Mouse (Mus musculus) embryonic facial prominence, embryonic 13.5 days (tissue): ENCODE data around the gene Hoxb8. TPM values are rescaled to one million over a fixed set of nuclear protein-coding genes. Genes with fewer than 3 reads are reported as not detected.

Experiments used
- ATAC-seq: fragments of 200-750 bp; cut with Nextera tagmentation; 2 replicates; pipeline ENCODE4 v1.8.0; 2017; ENCODE audit warnings: low read depth; ENCODE audit not compliant: insufficient number of reproducible peaks, insufficient read depth, low FRiP score, low TSS enrichment
- H3K27ac ChIP-seq: fragments of 300-500 bp; sonication (generic); 2 replicates; pipeline ENCODE4 v1.5.1; 2015; ENCODE audit warnings: moderate library complexity, mild to moderate bottlenecking, inconsistent platforms
- H3K27me3 ChIP-seq: fragments of 300-500 bp; sonication (generic); 2 replicates; pipeline ENCODE4 v1.6.1; 2015; ENCODE audit warnings: mild to moderate bottlenecking, inconsistent platforms
- H3K36me3 ChIP-seq: fragments of 300-500 bp; sonication (generic); 2 replicates; pipeline ENCODE4 v1.6.1; 2015; ENCODE audit warnings: mild to moderate bottlenecking, inconsistent platforms
- H3K4me1 ChIP-seq: fragments of 300-500 bp; sonication (generic); 2 replicates; pipeline ENCODE4 v1.6.1; 2015; ENCODE audit warnings: inconsistent platforms
- H3K4me2 ChIP-seq: fragments of 300-500 bp; sonication (generic); 2 replicates; pipeline ENCODE4 v1.6.1; 2015; ENCODE audit warnings: moderate library complexity, mild to moderate bottlenecking, inconsistent platforms
- H3K4me3 ChIP-seq: fragments of 300-500 bp; sonication (generic); 2 replicates; pipeline ENCODE4 v1.5.1; 2015; ENCODE audit warnings: mild to moderate bottlenecking, inconsistent platforms
- H3K9ac ChIP-seq: fragments of 300-500 bp; sonication (generic); 2 replicates; pipeline ENCODE4 v1.6.1; 2015; ENCODE audit warnings: mild to moderate bottlenecking, inconsistent platforms
- H3K9me3 ChIP-seq: fragments of 300-500 bp; sonication (generic); 2 replicates; pipeline ENCODE4 v1.6.1; 2016; ENCODE audit warnings: inconsistent platforms
- WGBS: fragments of 180-500 bp; shearing (Covaris S2); methylation state at CpG from one replicate; pipeline ENCODE4 v1.1.7; 2015; ENCODE audit warnings: mixed read lengths; 5-methylcytosine and 5-hydroxymethylcytosine counted together
- polyA plus RNA-seq: library from polyadenylated mRNA; unstranded; fragments of >200 nt; fragmentation: Nextera tagmentation; extraction: Ambion mirVana; gene quantifications from 2 replicates; pipeline ENCODE4 v1.2.1, GENCODE M21; 2015

Hoxb8 gene
- polyA plus RNA-seq, result 0.37 TPM in 1 of 2 replicates, not detected in the other

DNA sequence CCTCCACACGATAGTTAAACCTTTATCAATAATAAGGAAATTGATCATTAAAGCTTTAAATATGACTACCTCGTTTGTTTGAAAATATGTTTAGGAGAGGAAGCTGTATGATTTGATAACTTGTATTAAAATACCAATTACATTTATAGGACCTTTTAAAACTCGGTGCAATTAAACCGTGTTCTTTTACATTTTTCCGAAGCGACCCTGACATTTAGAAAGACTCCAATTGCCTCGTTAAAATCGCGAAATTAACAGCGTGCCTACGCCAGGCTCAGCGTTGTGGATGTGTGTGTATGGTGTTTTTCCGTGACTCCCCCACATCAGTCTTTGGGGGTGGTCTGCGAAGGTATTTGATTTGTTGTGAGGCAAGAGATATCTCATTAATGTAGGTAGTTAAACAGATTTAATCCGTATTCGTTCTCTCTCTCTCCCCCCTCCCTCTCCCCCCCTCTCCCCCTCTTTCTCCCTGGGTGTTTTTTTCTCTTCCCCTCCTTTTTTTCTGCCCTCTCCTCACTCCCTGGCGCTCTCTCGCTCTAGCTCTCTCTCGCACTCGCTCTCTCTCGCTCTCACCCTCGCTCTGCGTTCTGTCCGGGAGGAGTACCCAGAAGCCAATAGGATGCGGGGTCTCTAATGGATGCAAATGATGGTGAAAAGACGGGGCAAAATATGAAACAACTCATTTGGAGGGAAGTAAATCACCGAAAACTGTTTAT is at the start of gene Hoxb8:
Gene Hoxb8 (plus strand): TSS at position 51 of the 716 bp plus-strand sequence.
- Histone ChIP-seq H3K4me3 (0 out of 2 replicates have a peak within 1 kb of the TSS, but pooled peaks have one; percentile 3), H3K4me1 (peaks cover 14% of the 10 kb centered on the region; the same call in 1 of the 2 replicates), H3K27me3 (peaks cover 100% of the 10 kb centered on the region), H3K36me3 (no peaks in the 10 kb centered on the region), H3K27ac (no peak within 1 kb of the TSS), H3K9ac (no peak within 1 kb of the TSS), H3K4me2 (no peak within 1 kb of the TSS), H3K9me3 (no peaks in the 10 kb centered on the region)
- WGBS, result 2% methylated on average over 27 of the region's 27 CpGs
- ATAC-seq, result no peak

DNA sequence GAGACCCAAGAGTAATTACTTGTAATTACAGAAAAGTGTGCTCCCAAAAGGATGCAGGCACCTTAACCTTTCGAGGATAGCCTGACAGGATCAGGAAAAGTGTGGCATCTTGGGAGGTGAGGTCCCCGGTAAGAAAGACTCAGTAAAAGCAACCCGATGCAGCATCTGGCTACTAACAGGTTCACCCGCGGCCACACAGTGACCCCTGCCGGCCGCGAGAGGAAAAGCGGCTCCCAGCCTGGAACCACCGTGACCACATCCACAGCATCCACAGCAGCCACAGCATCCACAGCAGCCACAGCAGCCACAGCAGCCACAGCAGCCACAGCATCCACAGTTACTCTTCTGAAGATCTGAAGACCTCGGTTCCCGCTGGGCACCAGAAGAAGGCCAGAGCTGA is 46.8 kb upstream of the Hoxb8 start:
- H3K9me3 ChIP-seq, result no peaks in the 10 kb centered on the region
- H3K9ac ChIP-seq, result no peak overlapping the region
- H3K4me1 ChIP-seq, result no peaks in the 10 kb centered on the region
- H3K36me3 ChIP-seq, result no peaks in the 10 kb centered on the region
- ATAC-seq, result no peak
- no peak overlapping the region for H3K4me3 ChIP-seq
- WGBS, result 2% methylated on average over 12 of the region's 12 CpGs
- H3K27ac ChIP-seq, result no peak overlapping the region
- H3K4me2 ChIP-seq, result no peak overlapping the region
- peaks cover 72% of the 10 kb centered on the region for H3K27me3 ChIP-seq

DNA sequence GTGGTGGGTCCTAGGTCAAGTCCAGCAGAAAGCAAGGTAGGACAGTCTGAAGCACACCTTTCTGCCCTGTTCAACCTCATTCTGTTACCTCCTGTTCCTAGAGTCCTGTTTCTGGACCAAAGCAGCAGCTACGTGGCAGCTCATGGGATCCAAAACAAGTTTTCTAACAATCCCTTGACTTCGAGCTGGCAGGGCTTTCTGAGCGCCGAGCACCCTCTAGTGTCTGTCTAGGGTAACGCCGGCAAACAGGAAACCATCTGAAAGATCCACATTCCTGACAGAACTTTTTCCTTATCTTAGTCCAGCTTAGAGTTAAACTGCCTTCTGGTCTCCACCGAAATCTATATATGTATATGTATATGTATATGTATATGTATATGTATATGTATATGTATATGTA is 41.5 kb upstream of the Hoxb8 start:
- Histone ChIP-seq H3K9ac (no peak overlapping the region), H3K4me3 (no peak overlapping the region), H3K9me3 (no peaks in the 10 kb centered on the region), H3K27ac (no peak overlapping the region), H3K27me3 (peaks cover 54% of the 10 kb centered on the region), H3K4me1 (no peaks in the 10 kb centered on the region), H3K36me3 (no peaks in the 10 kb centered on the region), H3K4me2 (no peak overlapping the region)
- WGBS, result 2% methylated on average over 7 of the region's 7 CpGs
- ATAC-seq, result no peak

DNA sequence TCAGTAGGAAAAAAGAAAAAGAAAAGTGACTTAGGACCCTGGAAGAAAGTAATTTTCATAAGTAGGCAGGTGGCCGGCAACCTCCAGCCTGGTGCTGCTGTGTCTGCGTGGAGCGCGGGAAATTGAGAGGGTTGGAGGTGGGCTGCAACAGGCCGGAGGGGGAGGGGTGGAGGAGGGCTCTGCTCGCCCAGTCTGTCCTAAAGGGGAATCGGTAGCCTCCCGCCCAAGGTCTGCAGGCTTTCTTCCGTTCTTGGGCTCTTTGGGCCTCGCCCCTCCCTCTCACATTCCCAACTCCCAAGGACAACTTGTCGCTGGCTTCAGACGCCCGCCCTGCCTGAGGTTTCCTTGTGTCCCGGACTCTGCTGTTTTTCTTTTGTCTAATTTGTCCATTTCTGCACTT is 30.8 kb upstream of the Hoxb8 start:
- peaks cover 4% of the 10 kb centered on the region for H3K4me1 ChIP-seq
- ATAC-seq, result no peak
- H3K9me3 ChIP-seq, result no peaks in the 10 kb centered on the region
- H3K27me3 ChIP-seq, result peaks cover 99% of the 10 kb centered on the region
- H3K27ac ChIP-seq, result no peak overlapping the region
- H3K4me3 ChIP-seq, result no peak overlapping the region
- H3K36me3 ChIP-seq, result no peaks in the 10 kb centered on the region
- under 1% methylated on average over 14 of the region's 14 CpGs for WGBS
- H3K4me2 ChIP-seq, result no peak overlapping the region
- H3K9ac ChIP-seq, result no peak overlapping the region

DNA sequence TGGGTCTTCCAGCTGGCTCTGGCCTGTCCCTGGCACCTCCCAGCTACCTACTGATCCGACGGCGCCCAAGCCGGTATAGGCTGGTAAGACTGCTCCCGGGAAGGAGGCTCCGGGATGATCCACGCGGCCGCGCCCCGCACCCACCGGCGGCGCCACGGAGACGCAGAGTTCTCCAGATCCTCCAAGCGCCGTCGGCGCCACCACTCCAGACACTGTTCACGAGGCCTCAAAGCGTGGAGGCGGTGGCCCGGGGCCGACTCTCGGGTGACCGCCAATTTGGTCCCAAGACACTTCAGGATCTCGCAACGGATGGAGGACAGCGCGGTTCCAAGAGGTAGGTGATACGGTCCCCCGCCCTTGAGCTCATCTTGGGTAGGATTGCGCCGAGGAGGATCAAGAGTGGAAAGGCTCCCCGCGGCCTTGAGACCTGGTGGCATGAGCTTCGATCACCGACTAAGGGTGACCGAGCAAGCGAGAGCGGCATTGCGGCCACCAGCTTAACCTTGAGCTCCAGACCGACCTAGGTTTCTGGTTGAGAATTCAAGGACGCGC is 30.1 kb upstream of the Hoxb8 start:
- 2% methylated on average over 46 of the region's 46 CpGs for WGBS
- ATAC-seq, result no peak
- H3K4me1 ChIP-seq, result peaks cover 4% of the 10 kb centered on the region
- no peaks in the 10 kb centered on the region for H3K36me3 ChIP-seq
- H3K9me3 ChIP-seq, result no peaks in the 10 kb centered on the region
- H3K27me3 ChIP-seq, result peaks cover 100% of the 10 kb centered on the region
- H3K27ac ChIP-seq, result no peak overlapping the region
- no peak overlapping the region for H3K9ac ChIP-seq
- peak overlapping the region; percentile 15 for H3K4me3 ChIP-seq
- no peak overlapping the region for H3K4me2 ChIP-seq

DNA sequence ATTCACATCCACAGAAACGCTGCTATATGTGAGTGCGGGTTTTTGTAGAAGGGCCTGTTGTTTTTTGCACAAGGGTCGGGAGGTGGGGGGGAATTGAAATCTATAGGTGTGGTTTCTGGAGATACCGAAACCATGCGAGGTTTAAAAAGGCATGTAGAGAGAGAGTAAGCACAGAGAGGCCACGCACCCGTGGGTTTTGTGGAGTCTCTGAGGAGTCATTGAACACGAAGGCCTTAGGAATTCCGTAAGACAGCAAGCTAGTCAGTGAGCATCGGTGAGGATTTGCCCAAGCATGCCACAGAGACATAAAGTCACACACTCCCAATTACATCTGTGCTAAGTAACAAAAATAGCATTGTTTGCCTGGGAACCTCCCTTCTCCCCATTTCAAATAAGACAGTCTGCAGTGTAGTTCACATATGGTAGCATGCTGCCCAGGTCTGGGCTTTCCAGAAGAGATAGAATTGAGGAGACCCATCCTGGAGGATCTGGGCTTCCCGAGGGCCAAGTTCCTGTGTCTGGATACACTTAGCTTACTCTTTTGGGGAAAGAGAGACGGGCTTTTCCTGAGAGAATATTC is 29.1 kb upstream of the Hoxb8 start:
- ATAC-seq, result no peak
- no peak overlapping the region for H3K9ac ChIP-seq

DNA sequence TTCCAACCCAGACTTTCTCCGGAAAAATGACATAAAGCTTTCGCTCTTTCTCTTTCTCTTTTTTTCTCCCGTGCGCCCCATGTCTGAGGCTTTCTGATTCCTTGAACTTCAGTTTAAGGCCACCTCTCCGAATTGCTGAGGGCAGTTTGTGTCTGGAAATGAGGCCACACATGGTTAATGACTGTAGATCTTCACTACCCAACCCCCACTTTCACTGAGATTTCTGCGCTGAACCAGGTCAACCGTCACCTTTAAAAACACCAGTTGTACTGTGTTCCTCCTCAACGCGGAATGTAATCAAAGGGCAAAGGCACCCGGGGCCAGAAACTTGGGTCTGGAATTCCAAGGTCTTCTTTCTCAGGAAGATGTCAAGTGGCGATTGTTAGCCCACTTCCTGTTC is 27.5 kb upstream of the Hoxb8 start:
- no peak for ATAC-seq
- H3K27ac ChIP-seq, result no peak overlapping the region
- WGBS, result 2% methylated on average over 11 of the region's 11 CpGs

More for the DNA sequence above, 29.1 kb upstream of the Hoxb8 start:
- Histone ChIP-seq H3K36me3 (no peaks in the 10 kb centered on the region), H3K4me2 (no peak overlapping the region), H3K27me3 (peaks cover 100% of the 10 kb centered on the region), H3K9me3 (no peaks in the 10 kb centered on the region), H3K27ac (no peak overlapping the region), H3K4me1 (peaks cover 4% of the 10 kb centered on the region), H3K4me3 (0 out of 2 replicates have a peak overlapping the region, but pooled peaks have one; percentile 2)
- 3% methylated on average over 12 of the region's 12 CpGs for WGBS

DNA sequence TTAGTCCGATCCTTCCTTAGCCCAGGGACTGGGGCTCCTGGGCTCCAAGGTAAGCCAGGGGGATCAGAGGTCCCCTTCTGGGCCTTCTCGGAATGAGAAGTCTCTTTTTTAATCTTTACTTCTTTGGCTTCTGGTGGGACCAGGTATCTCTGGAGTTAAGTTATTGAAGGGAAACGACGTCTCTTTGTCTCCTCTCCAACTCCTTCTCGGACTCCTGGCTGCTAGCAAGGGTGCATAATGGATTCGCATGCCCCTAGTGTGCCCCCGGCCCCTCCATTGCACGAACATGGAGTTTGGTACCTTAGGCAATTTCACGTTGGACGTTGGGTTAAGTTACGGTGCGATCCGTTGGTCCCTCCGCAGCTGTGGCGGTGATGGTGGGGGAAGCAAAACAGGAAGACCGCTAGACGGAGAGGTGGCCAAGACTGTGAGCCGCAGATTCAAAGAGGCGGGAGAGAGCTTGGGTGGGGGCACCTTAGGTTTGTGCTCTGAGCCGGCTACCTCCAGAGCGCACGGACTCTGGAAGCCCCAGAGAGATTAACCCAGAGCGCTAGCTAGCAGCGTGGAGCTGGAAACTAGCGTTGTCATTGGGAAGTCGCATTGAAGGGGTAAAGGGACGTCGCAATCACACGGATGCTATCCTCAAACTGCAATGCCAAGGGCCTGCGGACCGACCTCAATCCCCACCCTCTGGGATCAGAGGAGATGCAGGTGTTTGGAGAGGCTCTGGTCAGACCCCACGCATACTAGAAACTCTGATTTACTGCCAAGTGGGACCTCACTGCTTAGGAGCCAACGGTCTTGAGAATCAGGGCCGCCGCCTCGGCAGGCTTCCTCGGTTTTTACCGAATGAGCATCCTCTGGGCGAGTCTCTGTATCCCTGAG is 26.4 kb upstream of the Hoxb8 start:
- Histone ChIP-seq H3K9ac (no peak overlapping the region), H3K27me3 (peaks cover 100% of the 10 kb centered on the region), H3K4me2 (0 out of 2 replicates have a peak overlapping the region, but pooled peaks have one; percentile 5), H3K36me3 (no peaks in the 10 kb centered on the region), H3K4me1 (peaks cover 4% of the 10 kb centered on the region), H3K9me3 (no peaks in the 10 kb centered on the region), H3K4me3 (no peak overlapping the region), H3K27ac (no peak overlapping the region)
- no peak for ATAC-seq
- WGBS, result 1% methylated on average over 39 of the region's 39 CpGs

More for the DNA sequence above, 27.5 kb upstream of the Hoxb8 start:
- Histone ChIP-seq H3K4me2 (no peak overlapping the region), H3K36me3 (no peaks in the 10 kb centered on the region), H3K9me3 (no peaks in the 10 kb centered on the region), H3K4me1 (peaks cover 4% of the 10 kb centered on the region), H3K27me3 (peaks cover 100% of the 10 kb centered on the region), H3K4me3 (no peak overlapping the region), H3K9ac (no peak overlapping the region)

DNA sequence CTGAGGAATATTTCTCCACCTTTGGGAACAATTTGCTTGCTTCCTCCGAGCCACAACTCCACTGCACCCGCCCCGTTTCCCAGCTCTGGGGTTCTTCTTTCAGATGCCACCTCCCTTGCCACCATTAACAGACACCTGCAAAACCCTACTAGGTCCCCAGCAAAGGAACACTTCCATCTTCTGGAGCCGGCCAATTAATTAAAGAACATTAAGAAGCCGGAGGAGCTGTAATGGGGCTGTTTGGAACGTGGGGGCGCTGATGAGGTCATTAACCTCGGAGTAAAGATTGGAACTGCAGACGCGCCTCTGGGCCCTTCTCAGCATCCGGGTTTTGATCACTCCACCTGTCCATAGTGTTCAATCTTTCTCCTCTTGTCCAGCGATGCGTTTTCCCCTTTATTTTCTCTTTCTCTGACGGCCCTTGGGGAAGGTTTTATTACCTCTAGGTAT is 25.7 kb upstream of the Hoxb8 start:
- peaks cover 100% of the 10 kb centered on the region for H3K27me3 ChIP-seq
- H3K9ac ChIP-seq, result no peak overlapping the region
- peaks cover 4% of the 10 kb centered on the region for H3K4me1 ChIP-seq
- no peaks in the 10 kb centered on the region for H3K36me3 ChIP-seq
- no peak overlapping the region for H3K27ac ChIP-seq
- H3K4me2 ChIP-seq, result no peak overlapping the region
- no peaks in the 10 kb centered on the region for H3K9me3 ChIP-seq
- H3K4me3 ChIP-seq, result no peak overlapping the region
- WGBS, result 2% methylated on average over 14 of the region's 14 CpGs
- ATAC-seq, result no peak

DNA sequence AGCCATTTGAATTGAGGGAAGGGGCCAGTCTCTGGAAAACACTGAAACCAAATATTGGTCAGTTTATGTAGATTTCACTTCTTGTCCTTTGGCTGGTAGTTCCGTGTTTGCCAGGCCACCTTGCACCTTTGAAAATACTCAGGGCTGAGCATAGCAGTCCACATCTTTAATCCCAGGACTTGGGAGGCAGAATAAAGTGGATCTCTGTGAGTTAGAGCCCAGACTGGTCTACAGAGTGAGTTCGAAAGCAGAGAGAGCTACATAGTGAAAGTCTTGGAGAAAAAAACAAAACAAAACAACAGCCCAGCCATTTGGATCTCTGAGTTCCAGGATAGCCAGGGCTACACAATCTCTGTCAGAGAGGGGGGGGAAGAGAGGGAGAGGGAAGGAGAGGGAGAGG is 24.6 kb upstream of the Hoxb8 start:
- Histone ChIP-seq H3K27me3 (peaks cover 100% of the 10 kb centered on the region), H3K4me2 (no peak overlapping the region), H3K27ac (no peak overlapping the region), H3K9ac (no peak overlapping the region), H3K4me3 (no peak overlapping the region), H3K36me3 (no peaks in the 10 kb centered on the region), H3K4me1 (no peaks in the 10 kb centered on the region), H3K9me3 (no peaks in the 10 kb centered on the region)
- 17% methylated on average over 2 of the region's 2 CpGs for WGBS
- ATAC-seq, result no peak

DNA sequence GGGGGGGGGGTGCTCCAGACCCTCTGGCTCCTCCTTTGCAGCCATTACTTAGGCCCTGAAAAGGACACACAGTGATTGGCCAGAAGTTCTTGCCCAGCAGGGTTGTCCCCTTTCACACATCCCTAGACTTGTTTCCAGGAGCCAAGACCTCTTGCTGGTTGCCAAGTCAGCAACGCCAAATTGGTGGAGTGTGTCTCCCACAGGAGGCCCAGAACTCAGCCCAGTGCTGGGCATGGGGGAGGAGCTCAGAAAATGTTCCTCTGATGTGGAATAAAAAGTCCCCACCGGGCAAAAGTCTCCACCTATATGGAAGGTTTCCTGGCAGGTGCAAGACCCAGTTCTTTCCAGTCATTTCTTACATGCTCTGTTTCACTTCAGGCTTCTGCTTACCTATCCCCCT is 22.7 kb upstream of the Hoxb8 start:
- WGBS, result 9% methylated on average over 2 of the region's 2 CpGs
- Histone ChIP-seq H3K4me2 (no peak overlapping the region), H3K9me3 (no peaks in the 10 kb centered on the region), H3K4me3 (no peak overlapping the region), H3K27ac (no peak overlapping the region), H3K27me3 (peaks cover 100% of the 10 kb centered on the region), H3K9ac (no peak overlapping the region), H3K4me1 (no peaks in the 10 kb centered on the region), H3K36me3 (no peaks in the 10 kb centered on the region)
- ATAC-seq, result no peak
